Mouse (Mus musculus): ENCODE results near the gene Mef2d. TPM values are rescaled to one million over a fixed set of nuclear protein-coding genes. Genes with fewer than 3 reads are reported as not detected.

The Mef2d gene
- polyA plus RNA-seq, 1 experiment from 2014 or later, result 14.5 TPM

- 47% methylated on average over 5 of the region's 5 CpGs for WGBS
- ATAC-seq (ENCODE audit: low FRiP score), result no peak
- Histone ChIP-seq H3K27me3 (no peaks in the 10 kb centered on the region), H3K27ac (no peak overlapping the region), H3K4me1 (replicated peaks) (peaks cover 87% of the 10 kb centered on the region), H3K36me3 (no peaks in the 10 kb centered on the region), H3K4me2 (peak overlapping the region; percentile 97), H3K9ac (peak overlapping the region; percentile 94), H3K9me3 (no peaks in the 10 kb centered on the region), H3K4me3 (no peak overlapping the region)
Observed at GRCm38 (mm10) chr3:88146376-88147112, 4.4 kb downstream of the Mef2d start.

- H3K27ac ChIP-seq, result no peak overlapping the region
- ATAC-seq (ENCODE audit: low FRiP score), result no peak
- no peaks in the 10 kb centered on the region for H3K9me3 ChIP-seq
- H3K9ac ChIP-seq, result no peak overlapping the region
- H3K4me3 ChIP-seq, result no peak overlapping the region
- peaks cover 95% of the 10 kb centered on the region for H3K4me1 ChIP-seq (replicated peaks)
- no peak overlapping the region; the same call in 1 of the 2 replicates for H3K4me2 ChIP-seq
- 79% methylated on average over 2 of the region's 2 CpGs for WGBS
- H3K36me3 ChIP-seq, result no peaks in the 10 kb centered on the region
- H3K27me3 ChIP-seq, result no peaks in the 10 kb centered on the region
Observed at GRCm38 (mm10) chr3:88147444-88147843, 5.3 kb downstream of the Mef2d start.

GRCm38 (mm10) chr3:88147866-88148265 lies 5.7 kb downstream of the Mef2d start:
- no peak overlapping the region for H3K9ac ChIP-seq
- no peak overlapping the region for H3K4me2 ChIP-seq
- no peaks in the 10 kb centered on the region for H3K27me3 ChIP-seq
- H3K9me3 ChIP-seq, result no peaks in the 10 kb centered on the region
- WGBS, result 83% methylated on average over 1 of the region's 1 CpGs
- no peak overlapping the region for H3K27ac ChIP-seq
- no peaks in the 10 kb centered on the region for H3K36me3 ChIP-seq
- no peak for ATAC-seq (ENCODE audit: low FRiP score)
- no peak overlapping the region for H3K4me3 ChIP-seq
- H3K4me1 ChIP-seq (replicated peaks), result peaks cover 99% of the 10 kb centered on the region

- no peak overlapping the region; the same call in 1 of the 2 replicates for H3K27ac ChIP-seq
Observed at GRCm38 (mm10) chr3:88148354-88148753, 6.2 kb downstream of the Mef2d start.

GRCm38 (mm10) chr3:88148776-88149509 lies 6.8 kb downstream of the Mef2d start:
- Histone ChIP-seq H3K4me2 (peak overlapping the region; percentile 45), H3K4me1 (replicated peaks) (peaks cover 98% of the 10 kb centered on the region), H3K27ac (peak overlapping the region; percentile 92), H3K36me3 (no peaks in the 10 kb centered on the region), H3K9me3 (no peaks in the 10 kb centered on the region), H3K4me3 (no peak overlapping the region), H3K27me3 (no peaks in the 10 kb centered on the region), H3K9ac (peak overlapping the region; percentile 68)
- WGBS, result 66% methylated on average over 4 of the region's 4 CpGs
- ATAC-seq (ENCODE audit: low FRiP score), result no peak

More at GRCm38 (mm10) chr3:88148354-88148753, 6.2 kb downstream of the Mef2d start:
- Histone ChIP-seq H3K9ac (0 out of 2 replicates have a peak overlapping the region, but pooled peaks have one; percentile 68), H3K27me3 (no peaks in the 10 kb centered on the region), H3K36me3 (no peaks in the 10 kb centered on the region), H3K4me2 (no peak overlapping the region), H3K4me1 (replicated peaks) (peaks cover 100% of the 10 kb centered on the region), H3K4me3 (no peak overlapping the region), H3K9me3 (no peaks in the 10 kb centered on the region)
- no peak for ATAC-seq (ENCODE audit: low FRiP score)
- 87% methylated on average over 5 of the region's 5 CpGs for WGBS

GRCm38 (mm10) chr3:88149510-88149974 lies 7.4 kb downstream of the Mef2d start:
- ATAC-seq (ENCODE audit: low FRiP score), result no peak
- no peaks in the 10 kb centered on the region for H3K27me3 ChIP-seq

GRCm38 (mm10) chr3:88150061-88150998 lies 8.2 kb downstream of the Mef2d start:
- H3K4me1 ChIP-seq (replicated peaks), result peaks cover 84% of the 10 kb centered on the region
- 15% methylated on average over 10 of the region's 14 CpGs for WGBS
- no peaks in the 10 kb centered on the region for H3K27me3 ChIP-seq
- H3K9ac ChIP-seq, result peak overlapping the region; percentile 68
- no peaks in the 10 kb centered on the region for H3K9me3 ChIP-seq
- H3K4me2 ChIP-seq, result peak overlapping the region; percentile 45
- peak overlapping the region; percentile 92 for H3K27ac ChIP-seq
- no peak for ATAC-seq (ENCODE audit: low FRiP score)
- H3K36me3 ChIP-seq, result no peaks in the 10 kb centered on the region
- H3K4me3 ChIP-seq, result 0 out of 2 replicates have a peak overlapping the region, but pooled peaks have one; percentile 1

More at GRCm38 (mm10) chr3:88149510-88149974, 7.4 kb downstream of the Mef2d start:
- no peaks in the 10 kb centered on the region for H3K9me3 ChIP-seq
- no peak overlapping the region for H3K4me3 ChIP-seq
- H3K4me1 ChIP-seq (replicated peaks), result peaks cover 92% of the 10 kb centered on the region
- peak overlapping the region; percentile 68 for H3K9ac ChIP-seq
- H3K27ac ChIP-seq, result peak overlapping the region; percentile 92
- WGBS, result 24% methylated on average over 6 of the region's 6 CpGs
- H3K4me2 ChIP-seq, result peak overlapping the region; percentile 45
- H3K36me3 ChIP-seq, result no peaks in the 10 kb centered on the region

GRCm38 (mm10) chr3:88150999-88151364 lies 8.8 kb downstream of the Mef2d start:
- peak overlapping the region; percentile 45 for H3K4me2 ChIP-seq
- H3K27me3 ChIP-seq, result no peaks in the 10 kb centered on the region
- peaks cover 78% of the 10 kb centered on the region for H3K4me1 ChIP-seq (replicated peaks)
- peaks cover 4% of the 10 kb centered on the region for H3K36me3 ChIP-seq
- peak overlapping the region; percentile 92 for H3K27ac ChIP-seq
- H3K9ac ChIP-seq, result peak overlapping the region; percentile 68
- H3K9me3 ChIP-seq, result no peaks in the 10 kb centered on the region
- no peak for ATAC-seq (ENCODE audit: low FRiP score)
- H3K4me3 ChIP-seq, result no peak overlapping the region
- WGBS, result 50% methylated on average over 3 of the region's 3 CpGs

GRCm38 (mm10) chr3:88152056-88152455 lies 9.9 kb downstream of the Mef2d start:
- H3K4me3 ChIP-seq, result peak overlapping the region; percentile 1; the same call in 1 of the 2 replicates
- H3K4me2 ChIP-seq, result peak overlapping the region; percentile 45
- peak overlapping the region; percentile 92 for H3K27ac ChIP-seq
- 32% methylated on average over 3 of the region's 3 CpGs for WGBS
- peak overlapping the region; percentile 68 for H3K9ac ChIP-seq
- H3K4me1 ChIP-seq (replicated peaks), result peaks cover 67% of the 10 kb centered on the region
- H3K9me3 ChIP-seq, result no peaks in the 10 kb centered on the region
- peak; percentile 88 for ATAC-seq (ENCODE audit: low FRiP score)
- peaks cover 14% of the 10 kb centered on the region for H3K36me3 ChIP-seq
- no peaks in the 10 kb centered on the region for H3K27me3 ChIP-seq

- peak overlapping the region; percentile 20; the same call in 1 of the 2 replicates for H3K9ac ChIP-seq
- no peak overlapping the region for H3K4me2 ChIP-seq
- H3K4me3 ChIP-seq, result no peak overlapping the region
- H3K9me3 ChIP-seq, result no peaks in the 10 kb centered on the region
- H3K27ac ChIP-seq, result peak overlapping the region; percentile 92
- no peaks in the 10 kb centered on the region for H3K27me3 ChIP-seq
- no peak for ATAC-seq (ENCODE audit: low FRiP score)
- WGBS, result 90% methylated on average over 3 of the region's 3 CpGs
- peaks cover 20% of the 10 kb centered on the region for H3K36me3 ChIP-seq
- peaks cover 65% of the 10 kb centered on the region for H3K4me1 ChIP-seq (replicated peaks)
Observed at GRCm38 (mm10) chr3:88153290-88154011, 11.3 kb downstream of the Mef2d start.

GRCm38 (mm10) chr3:88154236-88154635 lies 12.1 kb downstream of the Mef2d start:
- H3K4me3 ChIP-seq, result no peak overlapping the region
- 80% methylated on average over 2 of the region's 2 CpGs for WGBS
- peaks cover 57% of the 10 kb centered on the region for H3K4me1 ChIP-seq (replicated peaks)
- H3K36me3 ChIP-seq, result peaks cover 28% of the 10 kb centered on the region
- no peaks in the 10 kb centered on the region for H3K9me3 ChIP-seq
- ATAC-seq (ENCODE audit: low FRiP score), result no peak
- H3K27ac ChIP-seq, result no peak overlapping the region
- no peaks in the 10 kb centered on the region for H3K27me3 ChIP-seq
- H3K4me2 ChIP-seq, result no peak overlapping the region
- H3K9ac ChIP-seq, result no peak overlapping the region

Data from hindbrain, embryonic 13.5 days (tissue).